Mouse (Mus musculus): ENCODE measurements around the gene Dlx2.

Gene Dlx2

DNA sequence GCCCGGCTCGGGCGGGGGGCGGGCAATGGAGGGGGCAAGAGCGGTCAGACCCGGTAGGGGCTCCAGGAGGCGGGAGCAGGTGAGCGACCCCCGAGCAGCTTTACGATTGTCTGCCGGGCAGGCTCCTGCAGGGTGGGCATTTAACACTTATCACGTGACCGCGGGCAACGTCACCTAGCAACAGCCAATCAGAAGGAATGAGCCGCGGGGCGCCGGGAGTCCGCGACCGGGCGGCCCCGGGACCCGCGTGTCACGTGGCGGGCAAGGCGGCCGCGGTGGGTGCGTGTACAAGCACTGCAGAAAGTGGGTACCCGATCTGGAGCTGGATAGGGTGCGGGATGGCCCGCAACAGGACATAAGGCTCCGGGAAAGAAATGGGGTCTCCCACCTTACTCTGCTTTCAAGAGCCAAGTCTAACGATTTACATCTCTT is at the start of gene Dlx2:
Dlx2 (minus strand) TSS at position 115 of the 432 bp plus-strand sequence.
- peak in 1 of 2 experiments; percentile 40 for DNase-seq (ENCODE audit: low spot score in 2 of 2)

- DNase-seq (ENCODE audit: low spot score in 2 of 2): no peak
Observed at GRCm38 (mm10) chr2:71594466-71594865, 47.9 kb upstream of the Dlx2 start.

DNA sequence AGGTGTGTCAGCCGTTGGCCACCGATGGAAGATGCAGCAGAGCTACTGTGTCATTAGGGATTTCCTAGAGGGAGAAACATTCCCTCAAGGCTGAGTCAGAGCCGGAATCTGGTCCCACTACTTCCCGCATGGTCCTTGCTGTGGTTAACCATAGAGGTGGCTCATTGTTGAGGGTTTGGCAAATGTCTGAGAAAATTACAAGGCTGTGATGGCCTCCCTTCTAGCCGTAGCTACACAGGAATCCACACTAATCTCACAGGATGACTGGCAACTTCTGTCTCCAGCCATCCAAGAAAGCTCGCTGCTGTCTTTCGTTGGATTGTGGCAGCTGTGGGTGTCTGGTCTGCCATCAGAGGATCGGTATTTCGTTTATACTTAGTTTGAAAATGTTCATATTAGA is 42.6 kb upstream of the Dlx2 start:
- DNase-seq (ENCODE audit: low spot score in 2 of 2): no peak

GRCm38 (mm10) chr2:71581488-71581887 is 34.9 kb upstream of the Dlx2 start:
- no peak for DNase-seq (ENCODE audit: low spot score in 2 of 2)

GRCm38 (mm10) chr2:71580632-71581466 is 34.3 kb upstream of the Dlx2 start:
- peak; percentile 35 to 43 for DNase-seq (ENCODE audit: low spot score in 2 of 2)

- DNase-seq (ENCODE audit: low spot score in 2 of 2): no peak
Observed at GRCm38 (mm10) chr2:71577059-71577458, 30.5 kb upstream of the Dlx2 start.

GRCm38 (mm10) chr2:71573736-71574135 is 27.2 kb upstream of the Dlx2 start:
- no peak for DNase-seq (ENCODE audit: low spot score in 2 of 2)

DNA sequence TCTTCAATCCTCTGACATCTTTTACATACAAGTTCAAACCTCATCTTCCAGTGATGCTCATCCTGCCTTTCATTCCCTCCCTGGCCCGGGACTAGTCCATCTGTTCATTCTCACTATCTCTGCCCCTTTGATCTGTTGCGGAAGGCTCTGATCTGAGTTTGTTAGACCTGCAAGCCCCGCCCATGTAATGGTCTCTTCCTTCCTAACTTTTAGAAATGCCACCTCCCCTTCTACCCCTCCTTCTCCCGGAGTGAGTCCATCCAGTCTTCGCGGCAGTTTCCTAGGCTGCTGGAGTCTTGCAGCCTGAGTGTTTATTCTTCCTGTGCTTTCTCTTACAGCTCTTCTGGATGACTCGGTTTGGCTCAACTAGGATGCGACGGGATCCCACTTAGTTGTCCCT is 19.9 kb upstream of the Dlx2 start:
- no peak for DNase-seq (ENCODE audit: low spot score in 2 of 2)

- DNase-seq (ENCODE audit: low spot score in 2 of 2): no peak
Observed at GRCm38 (mm10) chr2:71556071-71556470, 9.5 kb upstream of the Dlx2 start.

DNA sequence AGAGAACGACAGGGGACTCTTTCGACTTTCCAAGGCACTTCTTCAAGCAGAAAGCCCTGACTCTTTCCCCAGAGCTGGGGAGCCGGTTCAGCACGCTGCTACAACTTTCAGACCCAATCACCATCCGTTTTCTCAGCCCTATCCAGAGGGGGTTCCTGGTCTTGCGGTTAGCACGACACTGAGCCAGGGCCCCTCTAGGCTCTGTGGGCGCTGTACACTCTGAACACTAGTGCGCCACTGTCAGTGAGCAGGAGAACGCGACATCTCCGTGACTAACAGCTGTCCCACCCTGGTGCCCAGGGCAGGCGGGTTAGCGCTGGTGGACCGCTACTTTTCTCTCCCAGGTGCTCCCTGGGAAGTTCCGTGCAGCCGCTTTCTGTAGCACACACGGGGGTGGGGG is 5.2 kb upstream of the Dlx2 start:
- DNase-seq (ENCODE audit: low spot score in 2 of 2): no peak

DNA sequence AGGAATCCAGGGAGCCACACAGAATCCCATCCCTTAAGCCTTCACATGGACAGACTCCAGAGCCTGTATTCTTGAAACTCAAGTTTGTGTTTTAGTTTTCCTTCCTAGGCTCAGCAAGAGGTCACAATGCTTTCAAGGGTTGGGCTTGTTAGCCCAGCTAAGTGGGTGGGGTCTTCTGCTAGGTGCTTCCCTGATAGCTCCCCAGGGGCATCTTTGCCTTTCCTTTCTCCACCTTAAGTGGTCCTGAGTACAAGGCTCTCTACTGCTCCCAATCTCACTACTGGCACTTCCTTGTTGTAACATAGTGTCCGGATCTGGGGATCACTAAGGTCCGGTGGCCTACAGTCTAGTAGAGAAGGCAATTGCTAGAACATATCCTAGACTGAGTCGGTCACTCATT is 3.8 kb upstream of the Dlx2 start:
- no peak for DNase-seq (ENCODE audit: low spot score in 2 of 2)

DNA sequence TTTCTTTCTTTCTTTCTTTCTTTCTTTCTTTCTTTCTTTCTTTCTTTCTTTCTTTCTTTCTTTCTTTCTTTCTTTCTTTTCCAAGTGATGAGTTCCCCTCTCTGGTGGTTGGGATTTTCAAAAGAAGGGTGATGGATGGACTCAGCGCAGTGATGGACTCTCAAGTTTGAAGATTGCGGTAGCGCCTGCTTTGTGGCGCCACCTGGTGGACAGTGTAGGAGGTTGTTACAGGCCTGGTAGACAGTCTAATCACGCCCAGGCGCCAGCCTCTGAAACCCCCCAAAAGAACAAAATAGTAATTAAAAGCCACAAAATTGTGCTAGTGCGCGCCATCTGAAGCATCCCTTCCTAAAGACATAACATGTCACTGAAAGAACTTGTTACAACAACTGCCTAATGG is 1.3 kb upstream of the Dlx2 start:
- DNase-seq (ENCODE audit: low spot score in 2 of 2): peak; percentile 53 to 54

DNA sequence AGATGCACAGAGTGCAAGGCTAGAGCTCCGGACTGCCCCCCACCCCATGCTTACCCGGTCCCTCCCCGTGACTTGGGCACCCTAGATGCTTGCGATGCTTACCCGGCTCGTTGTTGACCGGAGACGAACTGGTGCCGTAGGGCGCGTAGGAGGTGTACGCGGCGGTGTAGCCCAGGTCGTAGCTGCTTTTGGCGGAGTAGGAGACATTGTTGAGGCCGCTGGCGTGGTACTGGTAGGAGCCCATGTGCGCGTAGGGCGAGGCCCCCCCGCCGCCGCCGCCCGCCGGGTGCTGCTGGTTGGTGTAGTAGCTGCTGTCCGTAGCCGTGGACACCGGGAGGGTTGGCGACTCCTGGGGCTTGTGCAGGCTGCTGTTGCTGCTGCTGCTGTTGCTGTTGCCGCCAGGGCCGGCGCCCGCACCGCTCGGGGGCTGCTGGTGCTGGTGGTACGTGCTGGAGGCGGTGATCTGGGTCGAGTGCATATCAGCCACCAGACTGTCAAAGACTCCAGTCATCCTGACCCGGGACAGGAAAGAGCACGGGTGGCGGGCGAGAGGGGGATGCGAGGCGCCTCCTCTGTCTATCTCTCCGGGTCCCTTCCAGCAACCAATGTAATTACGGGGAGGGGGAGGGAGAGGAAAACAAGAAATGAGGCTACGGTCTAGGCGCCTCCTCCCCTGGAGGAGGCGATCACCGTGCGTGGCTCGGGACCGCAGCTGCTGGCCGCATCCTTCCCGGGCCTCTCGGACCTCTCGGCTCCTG is 493 bp downstream of the Dlx2 start:
- DNase-seq (ENCODE audit: low spot score in 2 of 2): peak; percentile 33 to 42

DNA sequence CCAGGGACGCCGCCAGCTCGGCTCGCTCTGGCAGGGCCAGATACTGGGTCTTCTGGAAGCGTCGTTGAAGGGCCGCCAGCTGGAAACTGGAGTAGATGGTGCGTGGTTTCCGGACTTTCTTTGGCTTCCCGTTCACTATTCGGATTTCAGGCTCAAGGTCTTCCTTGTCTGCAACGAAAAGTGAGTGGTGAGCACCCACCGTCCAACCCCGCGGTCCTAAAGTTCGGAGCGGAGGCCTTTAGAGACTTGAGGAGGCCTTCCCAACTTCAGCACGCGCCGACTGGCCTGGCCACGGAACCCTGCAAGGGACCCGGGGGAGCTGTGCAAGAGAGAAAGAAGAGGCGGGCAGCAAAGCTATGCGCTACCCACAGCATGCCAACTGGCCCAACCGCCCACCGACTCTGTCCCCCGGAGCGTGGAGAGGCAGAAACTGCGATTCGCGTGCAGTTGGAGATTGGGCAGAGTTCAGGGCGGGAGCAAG is 1.1 kb downstream of the Dlx2 start:
- peak in 1 of 2 experiments; percentile 39 for DNase-seq (ENCODE audit: low spot score in 2 of 2)

DNA sequence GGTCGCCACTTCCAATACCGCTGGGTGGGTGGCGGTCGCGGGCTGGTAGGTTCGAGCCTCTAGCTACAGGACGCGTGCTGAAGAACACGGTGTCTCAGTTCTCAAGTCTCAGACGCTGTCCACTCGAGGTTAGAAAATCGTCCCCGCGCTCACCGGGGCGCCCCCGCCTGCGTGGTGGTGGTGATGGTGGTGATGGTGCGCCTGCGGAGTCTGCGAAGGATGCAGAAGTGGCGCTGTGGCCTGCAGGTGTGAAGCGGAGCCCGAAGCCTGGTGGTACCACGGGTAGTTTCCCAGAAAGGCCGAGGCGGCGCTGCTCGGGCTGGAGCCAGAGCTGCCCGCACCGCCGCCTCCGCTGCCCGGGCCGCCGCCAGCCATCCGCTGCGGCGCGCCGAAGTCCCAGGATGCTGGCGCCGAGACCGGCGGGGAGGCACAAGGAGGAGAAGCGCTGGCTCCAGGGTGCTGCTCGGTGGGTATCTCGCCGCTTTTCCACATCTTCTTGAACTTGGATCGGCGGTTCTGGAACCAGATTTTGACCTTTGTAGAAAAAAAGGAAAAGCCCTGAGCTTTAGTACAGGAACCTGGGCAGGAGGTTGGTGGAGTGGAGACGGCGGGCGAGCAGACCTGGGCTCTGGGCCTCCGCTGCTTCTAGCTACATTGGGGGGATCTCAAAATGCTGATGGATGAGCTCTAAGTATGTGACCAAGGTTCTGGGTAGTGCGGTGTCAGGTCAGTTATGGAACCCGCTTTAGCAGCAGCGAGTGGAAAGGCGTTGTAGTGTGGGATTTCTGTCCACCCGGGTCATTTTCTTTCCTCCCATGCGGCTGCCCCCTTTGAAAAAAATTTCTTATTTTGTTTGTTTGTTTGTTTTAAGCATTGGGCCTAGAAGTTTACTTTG is 1.9 kb downstream of the Dlx2 start:
- peak in 1 of 2 experiments; percentile 25 for DNase-seq (ENCODE audit: low spot score in 2 of 2)

GRCm38 (mm10) chr2:71543948-71544347 is 2.6 kb downstream of the Dlx2 start:
- DNase-seq (ENCODE audit: low spot score in 2 of 2): peak in 1 of 2 experiments; percentile 10

- no peak for DNase-seq (ENCODE audit: low spot score in 2 of 2)
Observed at GRCm38 (mm10) chr2:71543531-71543930, 3.0 kb downstream of the Dlx2 start.

DNA sequence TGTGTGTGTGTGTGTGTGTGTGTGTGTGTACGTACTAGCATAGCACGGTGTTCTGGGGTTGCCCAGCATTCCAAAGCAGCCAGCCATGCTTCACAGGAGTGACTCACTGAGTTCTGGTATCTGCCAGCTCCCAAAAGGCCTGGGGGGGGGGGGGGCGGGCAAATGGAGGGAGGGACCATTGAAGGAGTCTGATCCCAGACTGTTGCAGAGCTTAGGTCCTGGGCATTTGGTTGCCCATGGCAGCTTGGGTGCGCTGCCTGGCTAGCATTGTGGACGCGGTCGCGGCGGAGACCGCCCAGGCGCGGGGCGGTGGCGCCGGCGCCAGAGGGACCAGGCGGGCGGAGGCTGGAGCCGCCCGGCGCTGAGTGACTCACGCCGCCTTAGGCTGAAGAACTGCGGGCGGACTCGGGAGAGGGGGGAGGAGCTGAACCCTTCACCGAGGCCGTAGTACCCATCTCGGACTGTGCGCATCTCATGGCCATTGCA is 3.7 kb downstream of the Dlx2 start:
- no peak for DNase-seq (ENCODE audit: low spot score in 2 of 2)

DNA sequence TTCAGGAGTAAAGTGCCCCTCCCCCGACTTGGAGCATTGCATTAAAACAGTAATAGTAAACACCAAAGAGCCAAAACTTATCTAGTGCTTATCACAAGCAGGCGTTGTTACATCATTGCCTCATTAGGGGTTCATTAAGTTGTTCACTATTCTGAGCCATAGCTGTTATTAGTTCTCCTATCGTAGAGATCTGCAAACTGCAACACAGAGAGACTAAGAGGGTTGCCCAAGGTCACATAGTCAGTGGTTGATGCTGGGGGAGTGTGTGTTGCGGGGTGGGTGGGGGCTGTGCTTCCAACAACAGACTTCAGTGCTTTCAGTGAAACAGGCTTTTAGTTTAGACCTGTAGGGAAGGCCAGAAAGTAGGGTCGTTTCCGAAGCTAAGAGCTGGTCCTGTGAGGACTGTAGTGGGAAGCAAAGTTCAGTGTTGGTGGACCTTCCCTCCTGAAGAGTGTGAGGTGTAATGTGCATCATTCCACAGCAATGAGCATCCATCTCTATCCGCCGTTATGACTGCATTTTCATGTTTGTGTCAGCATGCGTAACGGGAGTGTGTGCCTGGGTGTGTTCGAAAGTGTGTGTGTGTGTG is 4.2 kb downstream of the Dlx2 start:
- no peak for DNase-seq (ENCODE audit: low spot score in 2 of 2)

GRCm38 (mm10) chr2:71541418-71542226 is 4.9 kb downstream of the Dlx2 start:
- DNase-seq (ENCODE audit: low spot score in 2 of 2): no peak

Measured in frontal cortex, postnatal 36 days (tissue).